Mouse (Mus musculus) E14TG2a.4 (cell line): ENCODE measurements around the gene Anp32a.

Experiments used
- CTCF ChIP-seq: conservative IDR thresholded peaks from 2 replicates; pipeline ENCODE4 v1.5.1; 2014; ENCODE audit warnings: low read length
- NANOG ChIP-seq: IDR thresholded peaks from 2 replicates; pipeline ENCODE4 v1.6.1; 2014; ENCODE audit warnings: borderline replicate concordance, low read length, mixed read lengths
- POU5F1 ChIP-seq: IDR thresholded peaks from 2 replicates; pipeline ENCODE4 v1.6.1; 2014; ENCODE audit warnings: low read length, borderline replicate concordance

DNA sequence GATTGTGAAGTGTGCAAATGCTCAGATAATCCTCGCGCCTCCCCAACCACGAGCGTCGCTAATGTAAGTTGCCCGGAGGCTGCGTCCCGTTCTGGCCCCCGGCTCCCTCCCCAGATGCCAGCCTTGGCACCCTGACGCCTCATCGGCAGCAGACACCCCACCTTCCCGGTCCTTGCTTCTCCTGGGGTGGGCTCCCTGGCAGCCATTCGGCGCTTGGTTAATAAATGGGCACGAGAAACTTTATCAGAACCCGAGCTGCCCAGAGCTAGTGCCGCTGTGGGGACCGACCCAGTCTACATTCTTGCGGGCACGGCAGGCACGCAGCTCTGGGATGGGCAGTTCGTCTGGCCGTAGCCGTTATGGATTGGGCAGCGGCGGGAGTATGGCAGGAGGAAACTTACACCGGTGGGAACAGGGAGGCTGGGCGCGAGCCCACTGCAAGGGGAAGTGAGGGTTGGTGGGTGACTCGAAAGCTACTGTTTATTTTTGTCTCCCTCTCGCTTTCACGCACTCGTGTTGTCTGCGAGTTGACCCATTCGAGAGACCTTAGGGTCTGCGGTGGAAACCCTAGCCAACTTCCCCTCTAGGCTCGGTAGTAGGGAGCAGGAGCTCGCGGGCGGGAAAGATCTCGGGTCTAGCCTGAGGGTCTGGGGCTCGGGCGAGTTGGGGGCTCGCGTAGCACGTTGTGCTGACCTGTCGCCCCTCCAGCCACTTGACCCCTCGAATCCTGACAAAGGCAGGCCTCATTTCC, 1.5 kb downstream of the Anp32a start:
- no peak for TF ChIP-seq CTCF
- no peak for TF ChIP-seq POU5F1
- TF ChIP-seq NANOG: no peak
